14 mouse cellular contexts compared by ENCODE assay signal in the genomic region with DNA sequence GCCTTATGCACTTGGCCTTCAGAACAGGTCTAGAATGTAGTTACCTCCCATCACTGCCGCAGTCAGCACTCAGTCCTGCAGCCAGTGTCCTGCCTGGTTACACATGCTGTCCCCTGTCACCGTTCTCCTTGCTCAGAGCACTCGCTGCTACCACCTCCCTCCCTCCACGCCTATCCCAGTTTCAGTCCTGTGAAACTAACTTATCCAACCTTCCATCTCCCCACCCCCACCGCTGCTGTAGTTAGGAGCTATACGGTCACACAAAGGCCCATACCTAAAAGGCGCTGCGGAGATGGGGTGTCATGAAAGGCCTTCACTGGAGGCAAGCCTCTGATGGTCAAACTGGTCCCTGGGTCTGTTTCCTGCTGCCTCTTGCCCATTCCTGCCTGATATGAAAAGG. TPM values are rescaled to one million over a fixed set of nuclear protein-coding genes. Genes with fewer than 3 reads are reported as not detected.
DNase-seq lines count a peak whose midpoint lies in the region; ATAC-seq lines count a peak whose summit lies in the region.
"Had no signal": no experiment of that assay in that cellular context is flagged by ENCODE, and none has a peak within 500 bp of the region (broad histone marks: within the 10 kb centered on the region; RNA-seq: fewer than 3 reads in every experiment).

No protein-coding gene starts in this region.

- H3K27me3 ChIP-seq in embryonic facial prominence, embryonic 13.5 days, result no peaks in the 10 kb centered on the region
- H3K27me3 ChIP-seq in embryonic facial prominence, embryonic 10.5 days (replicated peaks; ENCODE audit: low read depth, poor library complexity, severe bottlenecking), result no peaks in the 10 kb centered on the region
- H3K27me3 ChIP-seq in lung, embryonic 16.5 days (ENCODE audit: control insufficient read depth, insufficient read depth, low read depth, low read length), result no peaks in the 10 kb centered on the region
- no peaks in the 10 kb centered on the region for H3K27me3 ChIP-seq in liver, embryonic 15.5 days
- H3K27me3 ChIP-seq: forebrain, embryonic 15.5 days; neural tube, embryonic 12.5 days had no signal

- peak overlapping the region; percentile 3; the same call in 1 of the 2 replicates for H3K4me2 ChIP-seq in embryonic facial prominence, embryonic 13.5 days
- H3K4me2 ChIP-seq in lung, embryonic 16.5 days (ENCODE audit: low read depth, low read length), result no peak overlapping the region
- H3K4me2 ChIP-seq in liver, embryonic 15.5 days, result peak overlapping the region; percentile 36; the same call in 1 of the 2 replicates
- H3K4me2 ChIP-seq: forebrain, embryonic 15.5 days; neural tube, embryonic 12.5 days had no signal

- H3K9ac ChIP-seq in embryonic facial prominence, embryonic 13.5 days, result 0 out of 2 replicates have a peak overlapping the region, but pooled peaks have one; percentile 3
- no peak overlapping the region for H3K9ac ChIP-seq in lung, embryonic 16.5 days (ENCODE audit: low read length)
- H3K9ac ChIP-seq in liver, embryonic 15.5 days, result no peak overlapping the region
- H3K9ac ChIP-seq: forebrain, embryonic 15.5 days; neural tube, embryonic 12.5 days had no signal

- peak overlapping the region; percentile 56 for H3K27ac ChIP-seq in embryonic facial prominence, embryonic 13.5 days
- H3K27ac ChIP-seq in embryonic facial prominence, embryonic 10.5 days (replicated peaks), result no peak overlapping the region
- H3K27ac ChIP-seq in lung, embryonic 16.5 days (ENCODE audit: low read length), result no peak overlapping the region
- 0 out of 2 replicates have a peak overlapping the region, but pooled peaks have one; percentile 14 for H3K27ac ChIP-seq in liver, embryonic 15.5 days (replicated peaks)
- H3K27ac ChIP-seq: forebrain, embryonic 15.5 days; neural tube, embryonic 12.5 days had no signal

- peaks cover 46% of the 10 kb centered on the region for H3K4me1 ChIP-seq in embryonic facial prominence, embryonic 13.5 days
- H3K4me1 ChIP-seq in embryonic facial prominence, embryonic 10.5 days, result peaks cover 46% of the 10 kb centered on the region
- H3K4me1 ChIP-seq in lung, embryonic 16.5 days (replicated peaks; ENCODE audit: control insufficient read depth, insufficient read depth, low read length), result peaks cover 30% of the 10 kb centered on the region
- peaks cover 72% of the 10 kb centered on the region for H3K4me1 ChIP-seq in liver, embryonic 15.5 days (replicated peaks)

- 62% methylated on average over 8 of the region's 8 CpGs for WGBS in embryonic facial prominence, embryonic 13.5 days
- WGBS in embryonic facial prominence, embryonic 10.5 days, result 64% methylated on average over 8 of the region's 8 CpGs
- WGBS in lung, embryonic 16.5 days, result 67% methylated on average over 8 of the region's 8 CpGs
- WGBS in liver, embryonic 15.5 days (ENCODE audit: insufficient replicate concordance), result 54% methylated on average over 8 of the region's 8 CpGs

- H3K36me3 ChIP-seq in embryonic facial prominence, embryonic 13.5 days, result no peaks in the 10 kb centered on the region
- no peaks in the 10 kb centered on the region for H3K36me3 ChIP-seq in embryonic facial prominence, embryonic 10.5 days (replicated peaks)
- no peaks in the 10 kb centered on the region for H3K36me3 ChIP-seq in lung, embryonic 16.5 days (ENCODE audit: control insufficient read depth, insufficient read depth, low read length)
- H3K36me3 ChIP-seq in liver, embryonic 15.5 days (replicated peaks), result no peaks in the 10 kb centered on the region
- H3K36me3 ChIP-seq: forebrain, embryonic 15.5 days; neural tube, embryonic 12.5 days had no signal

- no peaks in the 10 kb centered on the region for H3K9me3 ChIP-seq in embryonic facial prominence, embryonic 13.5 days
- 0 out of 2 replicates have a peak, but pooled peaks cover 2% of the 10 kb centered on the region for H3K9me3 ChIP-seq in embryonic facial prominence, embryonic 10.5 days
- no peaks in the 10 kb centered on the region for H3K9me3 ChIP-seq in lung, embryonic 16.5 days (ENCODE audit: control insufficient read depth, low read length)
- no peaks in the 10 kb centered on the region for H3K9me3 ChIP-seq in liver, embryonic 15.5 days (replicated peaks)
- H3K9me3 ChIP-seq: forebrain, embryonic 15.5 days; neural tube, embryonic 12.5 days had no signal

- DNase-seq in embryonic facial prominence, embryonic 10.5 days (ENCODE audit: low spot score), result no peak
- no peak for DNase-seq in lung, postnatal 4 days
- no peak for DNase-seq in spleen, postnatal 36 days (ENCODE audit: low spot score in 2 of 2)
- no peak for DNase-seq in urinary bladder, adult 2 months (ENCODE audit: low spot score)
- DNase-seq: cerebellum, adult 9-11 months; left cerebral cortex, postnatal 4 days; thymus, postnatal 25 days had no signal

- ATAC-seq in embryonic facial prominence, embryonic 13.5 days (ENCODE audit: insufficient number of reproducible peaks, insufficient read depth, low FRiP score, low TSS enrichment, low read depth), result no peak
- ATAC-seq in lung, embryonic 16.5 days (ENCODE audit: low read depth), result peak; percentile 28; the same call in 1 of the 2 replicates
- 0 out of 2 replicates have a peak, but pooled peaks have one; percentile 41 for ATAC-seq in erythroid progenitor cell, adult 5-6 weeks (replicated peaks; ENCODE audit: low FRiP score, poor library complexity, severe bottlenecking)
- ATAC-seq in liver, embryonic 15.5 days (ENCODE audit: insufficient read depth), result 0 out of 2 replicates have a peak, but pooled peaks have one; percentile 20
- ATAC-seq: forebrain, embryonic 15.5 days; inflammation-experienced regulatory T-cells, adult 6 months had no signal

- H3K4me3 ChIP-seq in embryonic facial prominence, embryonic 13.5 days, result no peak overlapping the region
- H3K4me3 ChIP-seq in embryonic facial prominence, embryonic 10.5 days, result no peak overlapping the region
- no peak overlapping the region for H3K4me3 ChIP-seq in lung, embryonic 16.5 days (ENCODE audit: low read length)
- H3K4me3 ChIP-seq in liver, embryonic 15.5 days (replicated peaks), result no peak overlapping the region
- H3K4me3 ChIP-seq: forebrain, embryonic 15.5 days; neural tube, embryonic 12.5 days had no signal

RNA-seq across cellular contexts. Expression of gene Zfp704, which starts 35.6 kb away (rescaled TPM):
- polyA plus RNA-seq in embryonic facial prominence, embryonic 13.5 days (2015; fragmentation: Nextera tagmentation; extraction: Ambion mirVana), result 10.0 and 10.8 TPM in 2 replicates
- 7.4 and 7.7 TPM in 2 replicates for polyA plus RNA-seq in embryonic facial prominence, embryonic 10.5 days (2016; fragmentation: Nextera tagmentation; extraction: Ambion mirVana)
- 8.9 and 9.0 TPM in 2 replicates for polyA plus RNA-seq in lung, embryonic 16.5 days (2015; fragmentation: Nextera tagmentation; extraction: Ambion mirVana)
- total RNA-seq in erythroid progenitor cell, adult 5-6 weeks (2015; ENCODE audit: low replicate concordance), result 2.9 and 5.0 TPM in 2 replicates
- total RNA-seq in erythroid progenitor cell, adult 5-6 weeks (2017; ENCODE audit: low replicate concordance), result 1.1 and 1.2 TPM in 2 replicates
- 0.81 and 0.89 TPM in 2 replicates for polyA plus RNA-seq in liver, embryonic 15.5 days (2015; fragmentation: Nextera tagmentation; extraction: Ambion mirVana)
- polyA plus RNA-seq in urinary bladder, adult 2 months (2012; rRNA removed), result 8.5 and 9.8 TPM in 2 replicates

Comparison
In these comparisons a context has a peak if more than half of its experiments do, and no peak if none do; other contexts are left out.
1. H3K27ac ChIP-seq: peak in embryonic facial prominence, embryonic 13.5 days (single experiment) and liver, embryonic 15.5 days (single experiment); none in embryonic facial prominence, embryonic 10.5 days (single experiment) and lung, embryonic 16.5 days (single experiment).